Mouse (Mus musculus) lung, embryonic 14.5 days (tissue): ENCODE data around the gene Olfr1085. TPM values are rescaled to one million over a fixed set of nuclear protein-coding genes. Genes with fewer than 3 reads are reported as not detected.
"Not testable (repeated sequence)": the region's sequence is repeated elsewhere in the genome, so short reads cannot be mapped to it uniquely, and the experiment has no call there.

ENCODE experiments used
- ATAC-seq: fragments of 200-750 bp; cut with Nextera tagmentation; 2 replicates; pipeline ENCODE4 v1.8.0; 2017; ENCODE audit warnings: mild to moderate bottlenecking, moderate TSS enrichment, moderate library complexity; ENCODE audit not compliant: insufficient read depth
- DNase-seq: peaks from one replicate; pipeline ENCODE4 v3.0.0-alpha.2; 2015
- H3K27ac ChIP-seq: fragments of 300-500 bp; sonication (generic); 2 replicates; pipeline ENCODE4 v1.5.1; 2014; ENCODE audit warnings: low read depth, mild to moderate bottlenecking, moderate library complexity
- H3K27me3 ChIP-seq: fragments of 300-500 bp; sonication (generic); 2 replicates; pipeline ENCODE4 v1.6.1; 2014; ENCODE audit warnings: low read length, control low read depth; ENCODE audit not compliant: insufficient read depth
- H3K36me3 ChIP-seq: fragments of 300-500 bp; sonication (generic); 2 replicates; pipeline ENCODE4 v1.6.1; 2014; ENCODE audit warnings: control low read depth; ENCODE audit not compliant: insufficient read depth
- H3K4me1 ChIP-seq: fragments of 300-500 bp; sonication (generic); 2 replicates; pipeline ENCODE4 v1.6.1; 2014; ENCODE audit warnings: antibody characterized with exemption, control low read depth; ENCODE audit not compliant: insufficient read depth
- H3K4me2 ChIP-seq: fragments of 300-500 bp; sonication (generic); 2 replicates; pipeline ENCODE4 v1.6.1; 2014; ENCODE audit warnings: mild to moderate bottlenecking
- H3K4me3 ChIP-seq: fragments of 300-500 bp; sonication (generic); 2 replicates; pipeline ENCODE4 v1.5.1; 2014; ENCODE audit warnings: low read depth, low read length
- H3K9ac ChIP-seq: fragments of 300-500 bp; sonication (generic); 2 replicates; pipeline ENCODE4 v1.6.1; 2014
- H3K9me3 ChIP-seq: fragments of 300-500 bp; sonication (generic); 2 replicates; pipeline ENCODE4 v1.6.1; 2016; ENCODE audit warnings: low read depth, low read length, control low read depth
- CTCF ChIP-seq: IDR thresholded peaks from 2 replicates; pipeline ENCODE4 v1.5.1; 2016; ENCODE audit warnings: antibody characterized with exemption, low read depth
- WGBS: fragments of 180-500 bp; shearing (Covaris S2); extraction: QIAGEN DNeasy Blood & Tissue Kit; methylation state at CpG from one replicate; pipeline ENCODE4 v1.1.7; 2014; 5-methylcytosine and 5-hydroxymethylcytosine counted together
- polyA plus RNA-seq: library from polyadenylated mRNA; unstranded; fragments of >200 nt; fragmentation: Nextera tagmentation; extraction: Ambion mirVana; gene quantifications from 2 replicates; pipeline ENCODE4 v1.2.1, GENCODE M21; 2014

Gene Olfr1085
- polyA plus RNA-seq = not detected in 2 replicates

DNA sequence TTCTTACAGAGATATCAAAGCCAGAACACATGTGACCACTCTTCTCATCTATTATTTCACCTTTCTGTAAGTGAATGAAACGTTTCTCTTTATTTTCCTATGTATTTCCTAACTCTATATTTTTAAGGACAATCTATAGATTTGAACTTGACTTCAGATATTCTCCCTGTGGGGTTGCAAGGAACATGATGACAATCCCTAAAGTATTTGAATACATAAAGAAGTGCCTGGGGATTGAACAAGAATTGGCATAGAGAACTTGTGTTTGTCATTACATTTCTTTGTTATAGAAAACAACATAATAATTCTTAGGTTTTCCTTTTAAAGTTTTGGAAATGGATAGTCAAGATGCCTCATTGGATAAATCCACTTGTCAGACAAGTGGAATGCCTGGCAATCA, at the start of gene Olfr1085:
Olfr1085 (minus strand) TSS at position 101 of the 400 bp plus-strand sequence.
- Histone ChIP-seq H3K4me2 (no peak within 1 kb of the TSS), H3K4me1 (no peaks in the 10 kb centered on the region), H3K4me3 (no peak within 1 kb of the TSS), H3K27ac (no peak within 1 kb of the TSS), H3K9me3 (no peaks in the 10 kb centered on the region), H3K9ac (no peak within 1 kb of the TSS), H3K36me3 (no peaks in the 10 kb centered on the region), H3K27me3 (no peaks in the 10 kb centered on the region)
- 16% methylated on average over 1 of the region's 1 CpGs for WGBS
- ATAC-seq (no peak), DNase-seq (no peak)
- no peak for TF ChIP-seq CTCF

DNA sequence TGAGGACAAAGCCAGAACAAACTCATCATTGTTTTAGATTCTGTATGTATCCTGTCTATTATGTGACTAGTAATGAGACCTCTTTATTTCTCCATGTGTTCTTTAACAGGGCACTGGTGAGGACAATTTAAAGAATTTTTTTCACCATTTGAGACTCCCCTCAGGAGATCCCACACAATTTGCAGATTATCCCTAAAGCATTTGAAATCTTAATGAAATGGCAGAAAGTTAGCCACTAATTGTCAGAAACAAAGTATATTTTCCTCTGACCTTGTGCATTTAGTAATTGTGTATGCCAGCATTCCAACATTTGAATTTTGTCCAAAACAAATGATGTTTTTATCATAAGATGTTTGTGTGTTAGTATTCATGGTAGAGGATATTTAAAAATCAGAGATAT, 36.5 kb upstream of the Olfr1085 start, which contains the start of gene Olfr1087:
Olfr1087 (minus strand) TSS at position 101 of the 400 bp plus-strand sequence.
- no peaks in the 10 kb centered on the region for H3K9me3 ChIP-seq
- no peak within 1 kb of the TSS for H3K9ac ChIP-seq
- H3K36me3 ChIP-seq = no peaks in the 10 kb centered on the region
- H3K4me2 ChIP-seq = no peak within 1 kb of the TSS
- no peaks in the 10 kb centered on the region for H3K4me1 ChIP-seq
- H3K4me3 ChIP-seq = no peak within 1 kb of the TSS
- H3K27ac ChIP-seq = no peak within 1 kb of the TSS
- ATAC-seq = no peak
- TF ChIP-seq CTCF = no peak
- DNase-seq = no peak
- H3K27me3 ChIP-seq = no peaks in the 10 kb centered on the region

DNA sequence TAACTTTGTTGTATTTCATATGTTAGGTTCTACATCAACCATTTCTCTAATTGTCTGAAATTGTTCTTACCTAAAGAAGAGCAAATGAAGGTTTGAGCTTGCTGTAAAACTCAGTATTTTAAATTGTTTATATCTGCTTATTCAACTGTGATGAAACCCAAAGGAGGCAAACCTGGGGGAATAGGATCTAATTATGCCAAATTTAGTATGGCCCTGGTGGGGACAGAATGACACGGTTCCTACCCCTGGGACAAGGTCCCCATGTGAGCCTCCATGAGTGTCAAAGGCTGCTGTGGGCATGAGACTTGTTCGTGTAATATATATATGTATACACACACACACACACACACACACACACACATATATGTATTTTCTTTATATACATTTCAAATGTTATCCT, 18.2 kb upstream of the Olfr1085 start, which contains the start of gene Olfr1086:
Olfr1086 (minus strand) TSS at position 101 of the 400 bp plus-strand sequence.
- H3K9ac ChIP-seq = no peak within 1 kb of the TSS
- no peak within 1 kb of the TSS for H3K4me3 ChIP-seq
- no peak for ATAC-seq
- no peak for DNase-seq
- H3K9me3 ChIP-seq = no peaks in the 10 kb centered on the region
- no peaks in the 10 kb centered on the region for H3K36me3 ChIP-seq
- WGBS = 70% methylated on average over 2 of the region's 2 CpGs
- no peaks in the 10 kb centered on the region for H3K27me3 ChIP-seq
- H3K4me1 ChIP-seq = no peaks in the 10 kb centered on the region
- H3K27ac ChIP-seq = no peak within 1 kb of the TSS
- H3K4me2 ChIP-seq = no peak within 1 kb of the TSS
- TF ChIP-seq CTCF = no peak

DNA sequence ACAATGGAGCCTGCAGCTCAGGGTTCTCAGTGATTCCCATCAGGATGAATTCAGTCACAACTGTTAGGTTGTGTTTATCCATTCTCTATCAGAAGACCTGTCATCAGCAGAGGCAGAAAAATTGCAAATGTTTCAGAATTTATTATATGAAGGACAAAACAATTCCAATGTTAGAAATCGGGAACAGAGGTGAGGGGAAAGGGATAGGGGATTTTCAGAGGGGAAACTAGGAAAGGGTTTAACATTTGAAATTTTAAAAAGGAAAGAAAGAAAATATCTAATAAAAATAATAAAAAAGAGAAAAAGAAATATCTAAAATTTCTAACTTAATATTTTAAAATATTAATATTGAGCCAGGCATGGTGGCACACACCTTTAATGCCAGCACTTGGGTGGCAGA, 22.2 kb downstream of the Olfr1085 start, which contains the start of gene Olfr1084:
Olfr1084 (minus strand) TSS at position 101 of the 400 bp plus-strand sequence.
- not testable (repeated sequence) for H3K4me3 ChIP-seq, H3K9me3 ChIP-seq, H3K36me3 ChIP-seq, H3K27ac ChIP-seq, H3K27me3 ChIP-seq, H3K4me1 ChIP-seq, ATAC-seq, DNase-seq, H3K4me2 ChIP-seq, H3K9ac ChIP-seq
- WGBS = 78% methylated on average over 1 of the region's 1 CpGs

Other genes starting within 250 kb of the Olfr1085 start
- not detected in 2 replicates for gene Olfr1061, start 248.0 kb downstream of the Olfr1085 start, polyA plus RNA-seq
- gene Olfr1062, start 235.3 kb downstream of the Olfr1085 start, polyA plus RNA-seq = not detected in 2 replicates
- not detected in 2 replicates for gene Olfr1065, start 211.4 kb downstream of the Olfr1085 start, polyA plus RNA-seq
- not detected in 2 replicates for gene Olfr1066, start 205.8 kb downstream of the Olfr1085 start, polyA plus RNA-seq
- not detected in 2 replicates for gene Olfr228, start 174.6 kb downstream of the Olfr1085 start, polyA plus RNA-seq
- not detected in 2 replicates for gene Olfr1076, start 153.6 kb downstream of the Olfr1085 start, polyA plus RNA-seq
- gene Olfr1079, start 119.5 kb downstream of the Olfr1085 start, polyA plus RNA-seq = not detected in 2 replicates
- not detected in 2 replicates for gene Olfr1080, start 103.8 kb downstream of the Olfr1085 start, polyA plus RNA-seq
- not detected in 2 replicates for gene Olfr1082, start 63.1 kb downstream of the Olfr1085 start, polyA plus RNA-seq
- not detected in 2 replicates for gene Olfr1084, start 22.3 kb downstream of the Olfr1085 start, polyA plus RNA-seq
- gene Olfr1086, start 18.1 kb upstream of the Olfr1085 start, polyA plus RNA-seq = not detected in 2 replicates
- not detected in 2 replicates for gene Olfr1087, start 36.4 kb upstream of the Olfr1085 start, polyA plus RNA-seq
- not detected in 2 replicates for gene Olfr1089, start 71.7 kb upstream of the Olfr1085 start, polyA plus RNA-seq
- gene Olfr1090, start 97.0 kb upstream of the Olfr1085 start, polyA plus RNA-seq = not detected in 2 replicates
- not detected in 2 replicates for gene Olfr1093, start 120.5 kb upstream of the Olfr1085 start, polyA plus RNA-seq
- gene Olfr141, start 148.0 kb upstream of the Olfr1085 start, polyA plus RNA-seq = not detected in 2 replicates
- gene Olfr1094, start 162.6 kb upstream of the Olfr1085 start, polyA plus RNA-seq = not detected in 2 replicates
- gene Olfr1095, start 189.7 kb upstream of the Olfr1085 start, polyA plus RNA-seq = not detected in 2 replicates
- not detected in 2 replicates for gene Gm13723, start 212.8 kb upstream of the Olfr1085 start, polyA plus RNA-seq
- gene Olfr1097, start 230.2 kb upstream of the Olfr1085 start, polyA plus RNA-seq = not detected in 2 replicates